Comparison of ENCODE assay signal across 20 mouse cellular contexts in genomic region chr10:42988627-42989026, GRCm38 (mm10).
DNase-seq lines count a peak whose midpoint lies in the region; ATAC-seq and TF ChIP-seq lines count a peak whose summit lies in the region.
"Had no signal": no experiment of that assay in that cellular context is flagged by ENCODE, and none has a peak within 500 bp of the region (broad histone marks: within the 10 kb centered on the region; RNA-seq: fewer than 3 reads in every experiment).

No protein-coding gene starts in this region.

- no peak overlapping the region for H3K4me3 ChIP-seq in lung, postnatal 0 days (ENCODE audit: low read depth, low read length)
- H3K4me3 ChIP-seq in MEL (ENCODE audit: control insufficient read depth in 1 of 2, insufficient read depth in 1 of 2, low read depth in 2 of 2, low read length in 2 of 2): no peak overlapping the region
- no peak overlapping the region for H3K4me3 ChIP-seq in midbrain, embryonic 15.5 days
- H3K4me3 ChIP-seq in heart, adult 2 months: no peak overlapping the region
- H3K4me3 ChIP-seq: forebrain, embryonic 13.5 days; hindbrain, embryonic 13.5 days; limb, embryonic 12.5 days; neural tube, embryonic 15.5 days had no signal

- no peak overlapping the region for H3K27ac ChIP-seq in lung, postnatal 0 days (ENCODE audit: low read length)
- no peak overlapping the region for H3K27ac ChIP-seq in MEL (ENCODE audit: control insufficient read depth, low read depth, low read length)
- H3K27ac ChIP-seq in midbrain, embryonic 15.5 days: no peak overlapping the region
- no peak overlapping the region for H3K27ac ChIP-seq in heart, adult 2 months
- H3K27ac ChIP-seq: forebrain, embryonic 13.5 days; hindbrain, embryonic 13.5 days; kidney, postnatal 0 days; limb, embryonic 12.5 days; liver, embryonic 14.5 days; neural tube, embryonic 15.5 days had no signal

- no peak overlapping the region for H3K4me2 ChIP-seq in lung, postnatal 0 days (replicated peaks; ENCODE audit: low read depth, low read length)
- H3K4me2 ChIP-seq in midbrain, embryonic 15.5 days: no peak overlapping the region
- H3K4me2 ChIP-seq: forebrain, embryonic 13.5 days; heart, embryonic 11.5 days; hindbrain, embryonic 13.5 days; limb, embryonic 12.5 days; midbrain, embryonic 11.5 days; neural tube, embryonic 15.5 days had no signal

- H3K4me1 ChIP-seq in lung, postnatal 0 days (ENCODE audit: insufficient read depth, low read depth, low read length): no peaks in the 10 kb centered on the region
- H3K4me1 ChIP-seq in MEL (ENCODE audit: control insufficient read depth in 1 of 2, insufficient read depth in 2 of 2, low read length in 2 of 2): no peaks in the 10 kb centered on the region
- peaks cover 7% of the 10 kb centered on the region for H3K4me1 ChIP-seq in midbrain, embryonic 15.5 days
- no peaks in the 10 kb centered on the region; the same call in 1 of the 2 replicates for H3K4me1 ChIP-seq in heart, adult 2 months (ENCODE audit: control insufficient read depth, insufficient read depth, low read length)

- no peaks in the 10 kb centered on the region for H3K79me2 ChIP-seq in MEL (ENCODE audit: control insufficient read depth, insufficient read depth, low read length, poor library complexity)
- H3K79me2 ChIP-seq in heart, adult 2 months (replicated peaks; ENCODE audit: control insufficient read depth, insufficient read depth, low read length): no peaks in the 10 kb centered on the region

- intact Hi-C loops in heart, adult 2 months (cut with DNase I): loop anchor here (5.0 kb wide), 2 partner anchors 146 to 291 kb away; no protein-coding TSS in a partner anchor

- ATAC-seq in lung, postnatal 0 days: no peak
- ATAC-seq in midbrain, embryonic 15.5 days (replicated peaks): no peak
- ATAC-seq: forebrain, embryonic 13.5 days had no signal

- H3K9me3 ChIP-seq in lung, postnatal 0 days (ENCODE audit: low read length): no peaks in the 10 kb centered on the region
- H3K9me3 ChIP-seq in MEL (replicated peaks; ENCODE audit: insufficient read depth, low read length): no peaks in the 10 kb centered on the region
- H3K9me3 ChIP-seq in midbrain, embryonic 15.5 days: no peaks in the 10 kb centered on the region
- H3K9me3 ChIP-seq: forebrain, embryonic 13.5 days; G1E; hindbrain, embryonic 13.5 days; limb, embryonic 12.5 days; neural tube, embryonic 15.5 days had no signal

- no peak for TF ChIP-seq RAD21 in MEL (IDR thresholded peaks at IDR 0.05; ENCODE audit: low read depth, low read length)

- no peak for TF ChIP-seq EP300 in lung, postnatal 0 days (IDR thresholded peaks at IDR 0.05)
- TF ChIP-seq EP300 in MEL (IDR thresholded peaks at IDR 0.05; ENCODE audit: low read depth in 1 of 2, low read length in 2 of 2): no peak
- TF ChIP-seq EP300 in heart, adult 2 months (IDR thresholded peaks at IDR 0.05; ENCODE audit: insufficient read depth, low read depth, low read length): no peak

- no peak for TF ChIP-seq CTCF in lung, postnatal 0 days (IDR thresholded peaks at IDR 0.05)
- TF ChIP-seq CTCF in MEL (IDR thresholded peaks at IDR 0.05 in 2 of 3, conservative IDR thresholded peaks at IDR 0.05 in 1 of 3; ENCODE audit: control insufficient read depth in 1 of 3, insufficient read depth in 1 of 3, low read depth in 2 of 3, low read length in 3 of 3, poor library complexity in 1 of 3, severe bottlenecking in 1 of 3): no peak
- no peak for TF ChIP-seq CTCF in heart, adult 2 months (IDR thresholded peaks at IDR 0.05)

- no peak for TF ChIP-seq POLR2A in MEL (IDR thresholded peaks at IDR 0.05; ENCODE audit: control insufficient read depth in 1 of 2, insufficient read depth in 1 of 2, low read depth in 1 of 2, low read length in 2 of 2, poor library complexity in 1 of 2)
- no peak for TF ChIP-seq POLR2A in heart, adult 2 months (IDR thresholded peaks at IDR 0.05; ENCODE audit: insufficient read depth, low read depth, low read length)

- DNase-seq in lung, postnatal 25 days (ENCODE audit: low spot score): peak; percentile 19
- no peak for DNase-seq in lung, postnatal 0 days (ENCODE audit: low spot score)
- DNase-seq in MEL (ENCODE audit: low read depth, low spot score): no peak
- peak; percentile 20 for DNase-seq in fibroblast of lung, adult 2 months (ENCODE audit: low read depth)
- DNase-seq in skeletal muscle tissue, adult 2 months (ENCODE audit: low read depth, low spot score): peak; percentile 92
- DNase-seq in heart, adult 2 months: no peak
- DNase-seq: adrenal gland, postnatal 10 days; cerebellum, adult 2 months; heart, postnatal 14 days; lung, postnatal 14 days had no signal

- H3K36me3 ChIP-seq in lung, postnatal 0 days (ENCODE audit: insufficient read depth, low read length): no peaks in the 10 kb centered on the region
- no peaks in the 10 kb centered on the region for H3K36me3 ChIP-seq in MEL (ENCODE audit: control insufficient read depth in 1 of 2, insufficient read depth in 2 of 2, low read length in 2 of 2)
- no peaks in the 10 kb centered on the region for H3K36me3 ChIP-seq in midbrain, embryonic 15.5 days (replicated peaks)
- no peaks in the 10 kb centered on the region for H3K36me3 ChIP-seq in heart, adult 2 months (ENCODE audit: control insufficient read depth, insufficient read depth, low read length)
- H3K36me3 ChIP-seq: G1E; hindbrain, embryonic 13.5 days; limb, embryonic 12.5 days; neural tube, embryonic 15.5 days had no signal

- H3K9ac ChIP-seq in lung, postnatal 0 days (replicated peaks; ENCODE audit: low read depth): no peak overlapping the region
- no peak overlapping the region for H3K9ac ChIP-seq in MEL (ENCODE audit: control insufficient read depth, low read depth, low read length, poor library complexity, severe bottlenecking)
- no peak overlapping the region for H3K9ac ChIP-seq in midbrain, embryonic 15.5 days
- H3K9ac ChIP-seq in heart, adult 2 months (ENCODE audit: low read depth, low read length): no peak overlapping the region
- H3K9ac ChIP-seq: forebrain, embryonic 13.5 days; hindbrain, embryonic 13.5 days; limb, embryonic 12.5 days; liver, embryonic 14.5 days; neural tube, embryonic 15.5 days had no signal

- WGBS in lung, postnatal 0 days: 50% methylated on average over 15 of the region's 15 CpGs
- 63% methylated on average over 15 of the region's 15 CpGs for WGBS in midbrain, embryonic 15.5 days
- WGBS in heart, adult 2 months: 64% methylated on average over 15 of the region's 15 CpGs

- H3K27me3 ChIP-seq in lung, postnatal 0 days (replicated peaks; ENCODE audit: insufficient read depth, low read length): no peaks in the 10 kb centered on the region
- no peaks in the 10 kb centered on the region; a peak in 2 of 4 replicates for H3K27me3 ChIP-seq in MEL (ENCODE audit: control insufficient read depth in 1 of 2, insufficient read depth in 2 of 2, low read length in 2 of 2)
- no peaks in the 10 kb centered on the region for H3K27me3 ChIP-seq in midbrain, embryonic 15.5 days (replicated peaks)
- no peaks in the 10 kb centered on the region for H3K27me3 ChIP-seq in heart, adult 2 months (ENCODE audit: control insufficient read depth, insufficient read depth, low read length)
- H3K27me3 ChIP-seq: forebrain, embryonic 13.5 days; neural tube, embryonic 15.5 days had no signal

TF ChIP-seq in MEL, 35 proteins besides CTCF, POLR2A, EP300 and RAD21:
- TF ChIP-seq ZNF384 (IDR thresholded peaks at IDR 0.05; ENCODE audit: low read depth, low read length): no peak
- TF ChIP-seq UBTF (IDR thresholded peaks at IDR 0.05; ENCODE audit: borderline replicate concordance, insufficient read depth, low read depth, low read length): no peak
- TF ChIP-seq NRF1 (IDR thresholded peaks at IDR 0.05; ENCODE audit: insufficient read depth, low read depth, low read length, poor library complexity, severe bottlenecking): no peak
- no peak for TF ChIP-seq HCFC1 (IDR thresholded peaks at IDR 0.05; ENCODE audit: low read depth, low read length)
- peak; percentile 39; the same call in 1 of the 2 replicates for TF ChIP-seq USF1 (IDR thresholded peaks at IDR 0.05; ENCODE audit: low read depth, low read length)
- no peak for TF ChIP-seq CHD1 (IDR thresholded peaks at IDR 0.05; ENCODE audit: low read depth, low read length)
- no peak for TF ChIP-seq ETS1 (IDR thresholded peaks at IDR 0.05; ENCODE audit: low read depth, low read length)

Comparison
In these comparisons a context has a peak if more than half of its experiments do, and no peak if none do; other contexts are left out.
1. DNase-seq: peak in lung, postnatal 25 days (single experiment), fibroblast of lung, adult 2 months (single experiment) and skeletal muscle tissue, adult 2 months (single experiment); none in lung, postnatal 0 days (single experiment), MEL (single experiment) and heart, adult 2 months (0 of 2).